Mouse (Mus musculus): Measurements from ENCODE around the gene Nuak2.

Gene Nuak2

DNA sequence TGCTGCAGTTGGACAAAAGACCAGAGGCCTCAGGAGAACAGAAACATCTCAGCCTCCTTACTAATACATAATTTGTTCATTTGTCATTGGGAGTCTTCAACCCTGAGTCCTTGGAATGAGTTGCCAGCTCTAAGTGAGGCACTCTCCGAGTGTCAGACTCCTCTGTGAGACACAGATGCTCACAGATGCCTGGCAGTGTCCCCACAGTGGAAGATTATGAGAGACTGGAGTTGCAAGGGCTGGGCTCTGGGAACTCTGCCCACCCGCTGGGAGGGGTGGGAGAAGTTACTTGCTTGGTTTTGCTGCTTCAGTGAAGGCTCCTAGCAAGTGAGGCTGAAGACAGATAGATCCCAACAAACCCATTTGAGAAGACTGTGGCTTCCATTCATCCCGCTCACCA lies 19.9 kb upstream of the Nuak2 start:
- in situ Hi-C loops (cut with MboI, MseI), result loop anchor here (25.0 kb wide), 1 partner anchor 1359 kb away; the partner anchor contains the start of gene Il19

GRCm38 (mm10) chr1:132298425-132298800 lies 17.5 kb upstream of the Nuak2 start, which contains the start of gene Klhdc8a:
Gene Klhdc8a (plus strand): TSS chr1:132298626.
- in situ Hi-C loops (cut with MboI, MseI), result loop anchor here (25.0 kb wide), 1 partner anchor 1361 kb away; the partner anchor contains the start of gene Il19

DNA sequence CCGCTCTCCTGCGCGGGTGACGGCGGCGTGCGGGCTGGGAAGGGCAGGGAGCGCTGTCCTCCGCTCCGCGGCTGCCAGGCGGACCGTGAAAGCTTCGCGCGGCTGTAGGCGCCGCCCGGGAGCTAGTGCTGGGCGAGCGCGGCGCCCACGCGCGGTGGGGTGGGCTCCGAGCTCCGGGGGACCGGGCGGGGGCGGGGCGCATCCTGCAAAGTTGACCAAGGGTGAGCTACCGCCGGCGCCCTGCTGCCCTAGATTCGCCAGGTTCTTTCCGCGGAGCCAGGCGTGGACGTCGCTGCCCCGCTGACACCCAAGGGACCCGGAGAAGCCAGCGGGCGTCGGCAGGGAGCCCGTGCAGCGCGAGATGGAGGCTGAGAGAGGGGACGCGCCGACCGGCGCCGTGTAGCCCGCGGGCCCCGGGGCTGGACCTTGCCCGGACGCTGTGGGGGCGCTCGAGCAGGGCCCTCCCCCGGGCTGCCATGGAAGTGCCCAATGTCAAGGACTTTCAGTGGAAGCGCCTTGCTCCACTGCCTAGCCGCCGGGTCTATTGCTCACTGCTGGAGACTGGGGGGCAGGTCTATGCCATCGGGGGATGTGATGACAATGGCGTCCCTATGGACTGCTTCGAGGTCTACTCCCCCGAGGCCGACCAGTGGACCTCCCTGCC lies 17.0 kb upstream of the Nuak2 start:
- in situ Hi-C loops (cut with MboI, MseI), result loop anchor here (25.0 kb wide), 1 partner anchor 1362 kb away; the partner anchor contains the start of gene Il19

DNA sequence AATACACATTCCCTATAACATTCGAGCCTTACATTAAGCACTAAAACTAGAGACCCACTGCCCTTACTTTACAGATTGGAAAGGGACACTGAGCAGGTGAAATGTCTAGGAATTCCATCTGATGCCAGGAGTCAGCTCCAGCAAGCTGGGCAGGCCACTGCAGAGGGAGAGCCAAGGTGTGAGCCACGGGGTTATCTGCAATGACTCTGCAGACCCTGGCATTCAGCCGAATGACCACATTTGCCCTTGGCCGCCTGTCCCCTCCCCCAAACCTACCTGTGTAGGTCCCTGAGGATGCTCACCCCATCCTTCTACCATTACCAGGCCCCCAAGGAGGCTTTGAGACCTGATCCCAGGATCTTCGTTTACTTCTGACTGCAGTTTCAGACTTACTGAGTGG lies 16.2 kb upstream of the Nuak2 start:
- in situ Hi-C loops (cut with MboI, MseI), result loop anchor here (25.0 kb wide), 1 partner anchor 1362 kb away; the partner anchor contains the start of gene Il19

GRCm38 (mm10) chr1:132301242-132301641 lies 14.7 kb upstream of the Nuak2 start:
- in situ Hi-C loops (cut with MboI, MseI), result no loop called here

GRCm38 (mm10) chr1:132302341-132302866 lies 13.5 kb upstream of the Nuak2 start:
- in situ Hi-C loops (cut with MboI, MseI), result no loop called here

DNA sequence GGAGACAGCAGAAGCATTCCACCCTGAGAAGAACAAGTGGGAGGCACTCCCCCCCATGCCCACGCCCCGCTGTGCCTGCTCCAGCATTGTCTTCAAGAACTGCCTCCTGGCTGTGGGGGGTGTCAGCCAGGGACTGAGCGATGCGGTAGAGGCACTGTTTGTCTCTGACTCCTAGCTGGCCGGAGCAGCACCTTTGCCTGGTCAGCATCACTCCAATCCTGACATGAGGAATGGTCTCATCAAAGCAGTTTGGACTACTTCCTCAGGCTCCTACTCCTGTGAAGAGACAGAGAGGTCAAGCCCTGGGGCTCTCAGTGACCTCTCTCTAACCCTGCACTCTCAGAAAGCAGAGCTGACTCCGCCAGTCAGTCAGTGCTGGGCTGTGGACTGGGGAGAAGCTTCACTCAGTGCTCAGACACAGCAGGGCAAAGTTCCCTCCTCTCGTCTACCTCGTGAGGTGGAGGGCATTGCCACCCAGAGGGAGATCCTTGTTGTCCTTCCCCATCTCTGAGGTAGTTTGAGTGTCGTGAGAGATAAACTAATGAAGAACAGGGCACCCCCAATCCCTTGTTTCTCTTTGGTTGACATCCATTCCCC lies 11.2 kb upstream of the Nuak2 start:
- in situ Hi-C loops (cut with MboI, MseI), result loop anchor here (5.0 kb wide), 1 partner anchor 53 kb away; no protein-coding TSS in a partner anchor

- in situ Hi-C loops (cut with MboI, MseI), result loop anchor here (5.0 kb wide), 1 partner anchor 51 kb away; no protein-coding TSS in a partner anchor
Measured at GRCm38 (mm10) chr1:132306160-132306559, 9.8 kb upstream of the Nuak2 start.

DNA sequence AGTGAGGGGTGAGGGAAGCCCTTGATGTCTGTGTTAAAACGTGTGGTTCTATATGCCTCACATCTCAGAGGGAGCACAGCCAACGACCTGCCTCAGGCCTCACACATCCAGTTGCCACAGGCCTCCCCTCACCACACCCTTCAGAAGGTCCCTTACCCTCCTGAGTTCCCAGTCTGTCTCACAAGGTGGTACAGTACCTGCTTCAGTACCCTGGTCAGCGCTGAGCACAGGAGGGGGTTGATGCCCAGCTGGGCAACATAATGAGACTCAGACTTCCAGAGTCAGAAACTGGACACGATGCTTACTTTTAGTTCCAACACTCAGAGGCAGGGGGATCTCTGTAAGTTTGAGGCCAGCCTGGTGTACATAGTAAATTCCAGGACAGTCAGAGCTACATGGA lies 9.1 kb upstream of the Nuak2 start:
- in situ Hi-C loops (cut with MboI, MseI), result loop anchor here (5.0 kb wide), 1 partner anchor 50 kb away; no protein-coding TSS in a partner anchor

DNA sequence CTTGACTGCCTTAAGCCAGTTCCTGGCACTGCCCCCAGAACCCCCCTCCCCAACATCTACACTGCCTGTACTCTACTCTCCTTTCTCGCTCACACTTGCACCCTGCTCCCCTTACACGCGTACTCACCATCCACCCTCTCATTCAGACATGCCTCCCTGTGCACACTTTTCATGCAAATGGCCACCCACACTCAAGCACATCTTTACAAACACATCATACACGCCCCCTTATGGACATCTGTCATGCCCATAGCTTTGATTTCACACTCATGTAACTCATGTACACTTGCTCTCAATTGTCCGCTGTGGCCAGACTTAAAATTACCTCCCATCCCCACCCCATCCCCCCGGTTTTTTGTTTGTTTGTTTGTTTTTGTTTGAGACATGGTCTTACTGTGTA lies 8.0 kb upstream of the Nuak2 start:
- in situ Hi-C loops (cut with MboI, MseI), result loop anchor here (5.0 kb wide), 1 partner anchor 49 kb away; no protein-coding TSS in a partner anchor

GRCm38 (mm10) chr1:132308674-132309073 lies 7.3 kb upstream of the Nuak2 start:
- in situ Hi-C loops (cut with MboI, MseI), result loop anchor here (5.0 kb wide), 1 partner anchor 49 kb away; no protein-coding TSS in a partner anchor

- in situ Hi-C loops (cut with MboI, MseI), result no loop called here
Measured at GRCm38 (mm10) chr1:132310754-132311153, 5.2 kb upstream of the Nuak2 start.

- in situ Hi-C loops (cut with MboI, MseI), result no loop called here
Measured at GRCm38 (mm10) chr1:132311174-132311859, 4.6 kb upstream of the Nuak2 start.

DNA sequence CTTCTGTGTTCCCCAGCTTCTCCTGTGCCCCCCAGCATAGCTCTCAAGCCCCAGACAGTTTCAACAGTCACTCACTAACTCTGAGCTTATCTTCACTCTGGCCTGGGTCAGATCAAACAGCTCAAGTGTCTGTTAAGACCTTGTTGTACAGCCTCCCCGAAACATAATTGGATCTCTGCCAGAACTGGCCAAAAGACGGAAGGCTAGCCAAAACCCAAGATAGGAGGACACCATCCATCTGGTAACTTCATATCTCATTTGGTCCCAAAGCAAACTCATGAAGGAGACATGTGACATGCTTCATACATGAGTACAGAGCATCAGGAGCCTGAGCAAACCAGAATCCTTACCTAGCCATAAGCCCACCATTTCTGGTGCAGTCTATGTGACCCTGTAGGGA lies 3.9 kb upstream of the Nuak2 start:
- in situ Hi-C loops (cut with MboI, MseI), result no loop called here

- in situ Hi-C loops (cut with MboI, MseI), result no loop called here
Measured at GRCm38 (mm10) chr1:132312703-132313102, 3.2 kb upstream of the Nuak2 start.

- in situ Hi-C loops (cut with MboI, MseI), result no loop called here
Measured at GRCm38 (mm10) chr1:132316625-132316994, 684 bp downstream of the Nuak2 start.

GRCm38 (mm10) chr1:132317413-132317812 lies 1.5 kb downstream of the Nuak2 start:
- in situ Hi-C loops (cut with MboI, MseI), result no loop called here

- in situ Hi-C loops (cut with MboI, MseI), result no loop called here
Measured at GRCm38 (mm10) chr1:132317894-132318863, 2.3 kb downstream of the Nuak2 start.

DNA sequence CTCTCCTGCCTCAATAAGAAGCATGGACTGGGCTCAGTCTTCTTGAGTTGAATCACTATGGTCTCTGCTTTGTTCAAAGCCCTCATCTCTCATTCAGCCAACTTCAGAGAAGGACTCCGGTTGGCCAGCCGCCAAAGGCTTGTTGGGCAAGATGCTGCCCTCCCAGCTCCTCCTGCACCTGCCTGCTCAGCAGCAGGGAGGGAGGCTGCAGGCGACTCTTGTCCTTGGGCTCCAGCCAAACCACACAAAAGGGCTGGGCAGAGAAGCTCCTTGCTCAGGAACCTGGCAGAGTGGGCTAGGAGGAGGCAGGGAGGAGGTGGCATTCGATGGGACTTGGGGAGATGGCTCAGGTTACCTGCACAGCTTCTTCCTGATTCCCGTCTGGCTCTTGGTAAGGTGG lies 3.3 kb downstream of the Nuak2 start:
- in situ Hi-C loops (cut with MboI, MseI), result no loop called here

DNA sequence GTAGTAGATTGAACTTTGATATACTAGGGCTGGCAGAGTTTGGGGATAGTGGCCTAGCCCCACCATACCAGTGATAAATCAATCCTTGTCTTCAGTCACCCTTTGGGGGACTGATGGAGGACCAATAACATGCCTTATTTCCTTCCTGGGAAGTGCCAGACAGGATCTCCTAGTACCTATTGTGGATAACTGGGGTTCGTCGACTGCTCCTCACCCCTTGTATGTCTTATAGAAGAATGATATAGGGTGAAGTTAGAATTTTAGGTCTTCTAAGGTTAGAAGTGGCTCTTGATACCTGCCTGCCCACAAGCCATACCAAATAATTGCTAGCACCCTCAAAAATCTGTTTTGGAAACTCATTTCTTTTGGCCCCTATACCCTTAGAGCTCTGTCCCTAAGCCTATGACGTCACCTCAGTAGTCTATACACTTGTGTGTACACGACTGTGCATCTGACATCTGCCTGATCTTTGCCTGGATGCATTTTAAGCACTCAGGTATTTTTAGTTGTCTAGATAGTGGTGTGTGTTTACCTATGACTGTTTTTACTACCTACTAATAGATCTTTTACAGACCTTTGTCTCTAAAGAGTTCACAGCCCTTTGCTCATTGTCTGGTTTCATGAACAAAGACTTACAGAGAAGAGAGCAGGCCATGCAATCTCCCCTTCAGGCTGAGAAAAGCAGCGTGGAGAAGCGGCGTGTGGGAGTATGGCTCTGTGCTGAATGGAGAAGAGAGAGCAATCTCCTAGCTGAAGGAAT lies 6.1 kb downstream of the Nuak2 start:
- in situ Hi-C loops (cut with MboI, MseI), result no loop called here

Measured in T-helper 2 cell (primary cell).